Mouse (Mus musculus): ENCODE measurements at regions not wholly inside any gene's neighbourhood (a gene's known extent, or its start where the extent isn't known, plus 50 kb on each side); places are given as distances from the start of the nearest gene placed in this dataset.

DNA sequence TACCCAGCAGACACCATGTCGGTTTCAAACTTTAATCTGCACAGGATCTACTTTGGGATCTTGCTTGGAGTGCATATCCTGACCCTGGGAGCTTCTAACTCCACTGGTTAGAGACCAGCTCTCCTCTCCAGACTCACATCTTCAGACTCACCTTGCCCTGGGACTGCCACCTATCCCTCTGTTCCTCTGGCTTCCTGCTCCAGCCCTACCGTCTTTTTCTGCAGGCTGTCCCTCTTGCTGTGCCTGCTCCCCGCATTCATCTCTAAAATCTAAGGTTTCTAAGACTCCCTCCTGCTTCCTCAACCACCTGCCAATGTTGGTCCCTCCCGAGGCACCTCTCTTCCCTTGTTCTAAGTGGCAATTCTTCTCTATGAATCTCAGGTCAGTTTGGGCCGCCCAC, 233.2 kb downstream of the Plpp3 start:
- DNase-seq (ENCODE audit: low spot score): no peak

GRCm38 (mm10) chr4:105394366-105394765, 237.2 kb downstream of the Plpp3 start:
- no peak for DNase-seq (ENCODE audit: low spot score)

DNA sequence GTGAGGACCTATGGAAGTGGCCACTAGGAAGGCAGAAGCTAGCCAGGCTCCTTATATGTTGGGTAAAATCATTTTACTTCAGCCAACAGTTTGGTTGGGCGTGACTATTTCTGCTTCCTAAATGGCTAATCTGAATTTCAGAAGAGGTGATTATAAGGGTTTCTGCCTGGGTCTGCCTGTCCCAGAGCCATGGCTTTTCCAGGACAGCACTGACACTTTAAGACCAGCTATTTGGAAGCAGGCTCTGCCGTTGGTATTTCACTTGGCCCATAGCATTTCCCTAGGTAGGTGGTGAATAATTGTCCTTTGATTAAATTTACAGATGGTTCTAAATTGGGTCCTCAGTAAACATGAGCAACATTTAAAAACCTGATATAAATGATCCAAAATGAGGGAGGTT, 240.3 kb downstream of the Plpp3 start:
- no peak for DNase-seq (ENCODE audit: low spot score)

GRCm38 (mm10) chr4:105402021-105402420, 244.9 kb downstream of the Plpp3 start:
- DNase-seq (ENCODE audit: low spot score): no peak

- DNase-seq (ENCODE audit: low spot score): no peak
Observed at GRCm38 (mm10) chr4:105403169-105403568, 246.0 kb downstream of the Plpp3 start.

DNA sequence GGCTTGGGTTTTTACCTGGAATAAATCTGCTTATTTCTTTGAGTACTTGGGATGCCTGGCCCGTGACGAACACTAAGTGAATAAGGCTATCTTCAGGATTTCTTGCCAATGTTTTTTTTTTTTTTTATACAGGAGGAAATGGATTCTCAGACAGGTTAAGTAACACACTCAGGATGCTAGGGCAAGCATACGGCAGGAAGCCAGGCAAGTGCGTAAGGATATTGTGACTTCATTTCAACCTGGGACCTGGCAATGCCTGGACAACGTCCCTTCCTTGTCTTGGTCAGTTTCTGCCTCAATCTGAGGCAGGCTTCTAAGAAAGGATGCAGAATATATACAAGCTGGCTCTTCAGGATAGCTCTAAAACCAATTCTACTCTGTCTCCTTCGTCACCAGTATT, 246.5 kb downstream of the Plpp3 start:
- DNase-seq (ENCODE audit: low spot score): no peak

DNA sequence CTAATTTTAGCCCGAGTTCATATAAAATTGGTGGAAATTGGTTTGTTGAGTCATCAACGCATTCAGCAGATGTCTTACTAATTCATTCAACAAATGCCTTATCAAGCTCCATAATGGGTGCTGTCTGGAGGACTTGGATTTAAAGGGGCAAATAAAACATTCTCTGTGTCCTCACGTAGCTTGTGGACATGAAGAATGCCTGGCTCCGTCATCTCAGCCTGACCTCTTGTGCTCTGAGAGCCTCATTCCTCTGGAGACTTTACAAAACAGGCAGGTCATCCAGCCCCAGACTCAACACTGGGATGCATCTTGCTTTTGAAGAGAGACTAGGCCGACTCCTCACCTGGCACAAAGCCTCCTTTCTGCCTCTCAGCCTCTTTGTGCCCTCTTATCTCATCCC, 248.6 kb downstream of the Plpp3 start:
- DNase-seq (ENCODE audit: low spot score): no peak

- no peak for DNase-seq (ENCODE audit: low spot score)
Observed at GRCm38 (mm10) chr4:105406786-105407464, 249.8 kb downstream of the Plpp3 start.

GRCm38 (mm10) chr4:105408896-105409295, 251.7 kb downstream of the Plpp3 start:
- no peak for DNase-seq (ENCODE audit: low spot score)

DNA sequence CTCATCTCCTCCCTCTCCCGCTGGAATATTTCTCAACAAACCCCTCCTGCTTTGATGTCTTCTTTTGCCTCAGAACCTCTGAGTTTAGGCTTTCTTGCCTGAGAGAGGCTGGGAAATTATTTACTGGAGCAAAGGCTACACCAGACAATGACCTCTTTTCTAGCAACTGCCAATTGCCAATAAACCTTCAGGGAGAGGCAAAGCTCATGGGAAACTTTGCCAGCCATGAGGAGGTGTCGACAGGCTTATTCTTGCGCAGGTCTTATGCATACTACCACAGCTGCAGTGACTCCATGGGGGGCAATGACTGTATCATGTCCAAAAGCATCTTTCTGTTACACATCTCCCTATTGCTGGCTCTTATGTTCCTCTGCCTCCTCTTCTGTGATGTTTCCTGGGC, 260.0 kb downstream of the Plpp3 start:
- no peak for DNase-seq (ENCODE audit: low spot score)

DNA sequence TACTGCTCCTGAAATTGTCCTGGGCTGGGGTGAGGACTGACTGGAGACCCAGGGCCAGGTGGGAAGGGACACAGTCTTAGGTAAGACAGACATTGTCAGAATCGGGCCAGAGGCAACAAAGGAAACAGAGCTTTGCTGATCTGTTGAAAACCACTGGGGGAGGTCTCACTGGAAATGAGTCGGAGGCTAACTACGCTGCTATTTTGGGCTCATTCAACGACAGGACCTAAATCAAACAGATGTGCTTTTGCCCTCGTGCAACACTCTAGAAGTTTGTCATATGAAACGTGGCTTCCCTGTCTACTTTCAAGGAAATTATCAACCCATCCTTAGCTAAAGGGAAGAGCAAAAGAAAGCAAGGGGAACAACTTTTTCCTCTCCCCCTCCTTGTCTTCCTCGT, 265.3 kb downstream of the Plpp3 start:
- DNase-seq (ENCODE audit: low spot score): no peak

- no peak for DNase-seq (ENCODE audit: low spot score)
Observed at GRCm38 (mm10) chr4:105423727-105424201, 266.6 kb downstream of the Plpp3 start.

GRCm38 (mm10) chr4:105425086-105425485, 267.9 kb downstream of the Plpp3 start:
- DNase-seq (ENCODE audit: low spot score): no peak

- DNase-seq (ENCODE audit: low spot score): no peak
Observed at GRCm38 (mm10) chr4:105427581-105427980, 270.4 kb downstream of the Plpp3 start.

DNA sequence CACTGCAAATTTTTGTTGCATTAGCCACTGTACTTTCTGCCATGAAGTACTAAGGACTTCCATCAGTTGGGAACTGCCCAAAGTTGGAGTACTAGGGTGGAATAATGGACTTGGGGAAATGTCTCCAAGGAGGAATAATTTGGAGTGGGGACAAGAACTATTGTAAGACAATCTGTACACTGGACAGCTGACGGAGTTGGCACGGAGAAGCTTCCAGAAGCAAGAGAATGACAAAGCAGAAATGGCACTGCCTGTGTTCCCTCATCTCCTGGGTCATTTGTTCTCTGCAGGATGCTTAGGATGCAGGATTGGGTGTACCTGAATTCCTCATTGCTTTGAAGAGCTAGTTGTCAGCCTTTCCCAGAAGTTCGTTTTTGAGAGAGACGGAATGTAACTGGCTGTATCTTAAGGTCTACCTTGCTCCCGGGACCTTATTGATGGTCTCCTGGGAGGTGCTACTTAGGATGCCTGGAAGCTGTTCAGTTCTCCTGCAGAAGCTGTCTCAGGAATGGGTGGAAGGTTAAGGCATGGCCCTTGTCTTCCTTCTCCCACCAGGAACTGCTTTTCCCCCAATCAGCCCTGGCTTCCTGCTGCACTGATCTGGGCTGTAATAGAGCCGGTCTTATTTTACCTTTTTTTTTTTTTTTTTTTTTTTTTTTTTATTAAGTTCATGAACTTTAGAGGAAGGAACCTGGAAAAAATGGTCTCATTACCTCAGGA, 272.4 kb downstream of the Plpp3 start:
- no peak for DNase-seq (ENCODE audit: low spot score)

- no peak for DNase-seq (ENCODE audit: low spot score)
Observed at GRCm38 (mm10) chr4:105432461-105432860, 275.3 kb downstream of the Plpp3 start.

GRCm38 (mm10) chr4:105437141-105437540, 280.0 kb downstream of the Plpp3 start:
- no peak for DNase-seq (ENCODE audit: low spot score)

GRCm38 (mm10) chr4:105449046-105449860, 292.1 kb downstream of the Plpp3 start:
- no peak for DNase-seq (ENCODE audit: low spot score)

GRCm38 (mm10) chr4:105450881-105451280, 293.7 kb downstream of the Plpp3 start:
- DNase-seq (ENCODE audit: low spot score): no peak

DNA sequence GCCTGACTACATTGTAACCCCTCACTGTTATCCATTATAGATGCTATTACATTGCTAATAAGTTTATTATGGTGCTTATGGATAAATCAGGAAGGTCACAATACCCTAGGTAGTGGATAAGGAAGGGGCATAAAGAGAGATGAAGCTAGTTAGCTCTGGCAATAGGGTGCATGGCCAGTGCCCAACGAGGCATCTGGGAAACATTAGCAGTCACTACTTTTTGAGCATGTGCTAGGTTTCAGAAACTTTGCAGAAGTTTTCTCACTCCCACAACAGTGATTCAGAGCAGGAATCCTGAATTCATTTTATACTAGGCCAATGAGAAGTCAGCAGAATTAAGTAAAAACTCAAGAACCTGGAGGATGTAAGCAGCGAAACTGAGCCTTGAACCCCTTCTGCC, 294.7 kb downstream of the Plpp3 start:
- no peak for DNase-seq (ENCODE audit: low spot score)

DNA sequence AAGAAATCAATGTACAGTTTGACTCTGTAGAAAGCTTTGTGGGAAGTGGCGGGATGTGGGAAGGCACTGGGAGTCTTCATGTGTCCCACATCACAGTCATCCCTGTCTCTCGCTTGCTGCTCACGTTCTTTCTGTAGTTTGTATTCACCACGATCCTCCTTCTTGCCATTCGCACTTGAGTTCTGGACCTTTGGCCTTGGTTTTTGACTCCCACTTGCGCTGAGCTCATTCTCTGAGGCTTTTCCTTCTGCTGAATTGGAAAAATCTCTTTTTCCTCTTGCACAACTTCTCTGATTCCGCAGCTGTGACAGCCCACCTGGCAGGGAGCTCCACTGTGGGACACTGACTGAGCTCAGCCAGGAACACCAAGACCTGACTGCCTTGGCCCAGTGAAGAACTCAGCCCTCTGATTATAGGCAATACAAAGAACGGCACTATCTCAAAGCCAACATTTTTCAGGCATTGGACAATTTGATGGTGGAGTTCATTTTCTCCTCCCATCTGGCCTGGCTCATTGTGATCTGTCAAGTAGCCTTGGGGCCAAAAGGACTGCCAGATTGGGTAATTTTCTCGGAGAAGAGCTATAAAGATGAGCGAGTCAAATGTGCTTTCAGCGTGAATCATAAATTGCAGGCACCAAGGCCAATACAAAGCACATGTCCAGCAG, 299.9 kb downstream of the Plpp3 start:
- no peak for DNase-seq (ENCODE audit: low spot score)

GRCm38 (mm10) chr4:105459991-105460688, 303.0 kb downstream of the Plpp3 start:
- DNase-seq (ENCODE audit: low spot score): no peak
